Comparison of ENCODE assay signal across 10 mouse cellular contexts in the genomic region with DNA sequence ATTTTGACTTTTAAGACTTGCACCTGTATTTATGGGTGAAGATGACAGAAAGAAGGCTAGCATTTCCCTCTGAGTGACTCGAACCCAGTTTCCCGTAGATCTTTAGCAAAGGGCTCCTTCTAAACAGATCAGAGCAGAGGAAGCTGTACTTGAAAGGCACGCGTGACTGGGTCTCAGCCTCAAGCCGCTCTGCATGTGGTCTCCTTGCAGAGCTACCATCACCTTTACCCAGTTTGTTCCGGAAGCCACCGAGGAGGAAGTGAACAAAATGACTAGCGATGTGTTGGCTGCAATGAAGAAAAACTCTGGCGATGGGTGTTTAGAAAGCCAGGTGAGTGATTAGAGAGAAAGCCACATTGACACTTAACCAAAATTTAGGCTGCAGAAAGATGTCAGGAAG. TPM values are rescaled to one million over a fixed set of nuclear protein-coding genes. Genes with fewer than 3 reads are reported as not detected.
DNase-seq lines count a peak whose midpoint lies in the region; ATAC-seq and TF ChIP-seq lines count a peak whose summit lies in the region.
"Had no signal": no experiment of that assay in that cellular context is flagged by ENCODE, and none has a peak within 500 bp of the region (broad histone marks: within the 10 kb centered on the region; RNA-seq: fewer than 3 reads in every experiment).

No protein-coding gene starts in this region.

- H3K36me3 ChIP-seq in heart, embryonic 11.5 days (ENCODE audit: control insufficient read depth, insufficient read depth, low read length), result no peaks in the 10 kb centered on the region
- H3K36me3 ChIP-seq in hindbrain, postnatal 0 days (ENCODE audit: insufficient read depth, low read length), result no peaks in the 10 kb centered on the region
- no peaks in the 10 kb centered on the region for H3K36me3 ChIP-seq in neural tube, embryonic 15.5 days
- H3K36me3 ChIP-seq: neural tube, embryonic 13.5 days had no signal

- WGBS in heart, embryonic 11.5 days (ENCODE audit: insufficient replicate concordance), result 73% methylated on average over 9 of the region's 9 CpGs
- 72% methylated on average over 9 of the region's 9 CpGs for WGBS in hindbrain, postnatal 0 days
- WGBS in neural tube, embryonic 15.5 days, result 84% methylated on average over 9 of the region's 9 CpGs

- no peak for DNase-seq in heart, postnatal 10 days
- peak; percentile 75 for DNase-seq in A20 (ENCODE audit: low read depth, low spot score)
- DNase-seq in hindbrain, postnatal 0 days (ENCODE audit: low spot score), result no peak
- DNase-seq in layer of hippocampus, postnatal 25 days (ENCODE audit: extremely low spot score in 1 of 2, low spot score in 1 of 2), result no peak

- no peaks in the 10 kb centered on the region for H3K9me3 ChIP-seq in heart, embryonic 11.5 days (replicated peaks; ENCODE audit: control insufficient read depth, low read length)
- no peaks in the 10 kb centered on the region for H3K9me3 ChIP-seq in hindbrain, postnatal 0 days (ENCODE audit: low read length)
- H3K9me3 ChIP-seq in neural tube, embryonic 15.5 days (replicated peaks), result no peaks in the 10 kb centered on the region
- H3K9me3 ChIP-seq: neural tube, embryonic 13.5 days had no signal

- H3K4me3 ChIP-seq in heart, embryonic 11.5 days (ENCODE audit: low read depth, low read length), result no peak overlapping the region
- no peak overlapping the region for H3K4me3 ChIP-seq in hindbrain, postnatal 0 days (ENCODE audit: low read length)
- no peak overlapping the region for H3K4me3 ChIP-seq in neural tube, embryonic 15.5 days (replicated peaks)
- H3K4me3 ChIP-seq: neural tube, embryonic 13.5 days had no signal

- no peak for ATAC-seq in heart, embryonic 11.5 days (replicated peaks; ENCODE audit: insufficient number of reproducible peaks, low FRiP score, low TSS enrichment)
- ATAC-seq in hematopoietic stem cell, adult 5-6 weeks (replicated peaks in 1 of 2; ENCODE audit: insufficient read depth in 1 of 2, low FRiP score in 2 of 2, low TSS enrichment in 1 of 2, low read depth in 1 of 2, poor library complexity in 2 of 2, severe bottlenecking in 2 of 2), result peak; percentile 56 to 58
- peak; percentile 85 for ATAC-seq in neutrophil, adult 5-6 weeks (ENCODE audit: extremely low read depth, insufficient number of reproducible peaks, low FRiP score, poor library complexity, severe bottlenecking)
- ATAC-seq in hindbrain, postnatal 0 days, result no peak
- ATAC-seq in neural tube, embryonic 15.5 days (ENCODE audit: low FRiP score), result no peak

- intact Hi-C loops in heart, postnatal 10 days (cut with DNase I), result no loop called here

- H3K4me2 ChIP-seq in heart, embryonic 11.5 days, result peak overlapping the region; percentile 31; the same call in 1 of the 2 replicates
- H3K4me2 ChIP-seq in hindbrain, postnatal 0 days (ENCODE audit: low read depth, low read length), result no peak overlapping the region
- no peak overlapping the region for H3K4me2 ChIP-seq in neural tube, embryonic 15.5 days
- H3K4me2 ChIP-seq: neural tube, embryonic 13.5 days had no signal

- no peak overlapping the region for H3K9ac ChIP-seq in heart, embryonic 11.5 days (ENCODE audit: low read depth, low read length)
- H3K9ac ChIP-seq in hindbrain, postnatal 0 days (replicated peaks; ENCODE audit: low read length), result no peak overlapping the region
- no peak overlapping the region for H3K9ac ChIP-seq in neural tube, embryonic 15.5 days (replicated peaks)
- H3K9ac ChIP-seq: neural tube, embryonic 13.5 days had no signal

- H3K27ac ChIP-seq in heart, embryonic 11.5 days (ENCODE audit: low read depth, low read length), result no peak overlapping the region
- H3K27ac ChIP-seq in hindbrain, postnatal 0 days, result no peak overlapping the region
- no peak overlapping the region for H3K27ac ChIP-seq in neural tube, embryonic 15.5 days (replicated peaks)
- H3K27ac ChIP-seq: neural tube, embryonic 13.5 days had no signal

- no peak for TF ChIP-seq CTCF in hindbrain, postnatal 0 days (IDR thresholded peaks at IDR 0.05; ENCODE audit: low read depth)

- H3K4me1 ChIP-seq in heart, embryonic 11.5 days (ENCODE audit: control insufficient read depth, insufficient read depth, low read length), result no peaks in the 10 kb centered on the region
- no peaks in the 10 kb centered on the region for H3K4me1 ChIP-seq in hindbrain, postnatal 0 days (ENCODE audit: insufficient read depth, low read length)
- no peaks in the 10 kb centered on the region for H3K4me1 ChIP-seq in neural tube, embryonic 15.5 days
- H3K4me1 ChIP-seq: neural tube, embryonic 13.5 days had no signal

- H3K27me3 ChIP-seq in heart, embryonic 11.5 days (ENCODE audit: control insufficient read depth, insufficient read depth, low read length), result no peaks in the 10 kb centered on the region
- no peaks in the 10 kb centered on the region for H3K27me3 ChIP-seq in hindbrain, postnatal 0 days (ENCODE audit: insufficient read depth, low read length)
- no peaks in the 10 kb centered on the region for H3K27me3 ChIP-seq in neural tube, embryonic 15.5 days (replicated peaks)
- H3K27me3 ChIP-seq: neural tube, embryonic 13.5 days had no signal

RNA-seq across cellular contexts. Expression of gene Afp, which starts 1.9 kb away (rescaled TPM):
- 22.5 and 142 TPM in 2 replicates for polyA plus RNA-seq in heart, embryonic 11.5 days (2014; fragmentation: Nextera tagmentation; extraction: Ambion mirVana)
- total RNA-seq in heart, postnatal 10 days (2021), result not detected
- total RNA-seq in hematopoietic stem cell, adult 5-6 weeks (2017), result 1.8 and 5.0 TPM in 2 replicates
- total RNA-seq in neutrophil, adult 5-6 weeks (2017), result 2.2 and 3.3 TPM in 2 replicates
- 0.99 TPM in 1 of 2 replicates, not detected in the other for total RNA-seq in hindbrain, postnatal 0 days (2014; rRNA removed)
- 1.2 and 1.8 TPM in 2 replicates for polyA plus RNA-seq in hindbrain, postnatal 0 days (2015; fragmentation: Nextera tagmentation; extraction: Ambion mirVana)
- total RNA-seq in layer of hippocampus, postnatal 25 days (2021), result not detected
- polyA plus RNA-seq in neural tube, embryonic 15.5 days (2015; fragmentation: Nextera tagmentation; extraction: Ambion mirVana), result 3.2 and 12.1 TPM in 2 replicates
- total RNA-seq: left cerebral cortex, postnatal 36 days had no signal

RNA-seq across cellular contexts. Expression of gene Afm, which starts 26.3 kb away (rescaled TPM):
- not detected in 2 replicates for polyA plus RNA-seq in heart, embryonic 11.5 days (2014; fragmentation: Nextera tagmentation; extraction: Ambion mirVana)
- total RNA-seq in heart, postnatal 10 days (2021), result not detected
- 0.15 and 0.25 TPM in 2 replicates for total RNA-seq in hematopoietic stem cell, adult 5-6 weeks (2017)
- total RNA-seq in neutrophil, adult 5-6 weeks (2017), result not detected in 2 replicates
- not detected in 2 replicates for total RNA-seq in hindbrain, postnatal 0 days (2014; rRNA removed)
- not detected in 2 replicates for polyA plus RNA-seq in hindbrain, postnatal 0 days (2015; fragmentation: Nextera tagmentation; extraction: Ambion mirVana)
- not detected for total RNA-seq in layer of hippocampus, postnatal 25 days (2021)
- 1.1 TPM in 1 of 2 replicates, not detected in the other for polyA plus RNA-seq in neural tube, embryonic 15.5 days (2015; fragmentation: Nextera tagmentation; extraction: Ambion mirVana)
- total RNA-seq: left cerebral cortex, postnatal 36 days had no signal
- polyA plus RNA-seq: neural tube, embryonic 13.5 days had no signal

RNA-seq across cellular contexts. Expression of gene Alb, which starts 31.7 kb away (rescaled TPM):
- polyA plus RNA-seq in heart, embryonic 11.5 days (2014; fragmentation: Nextera tagmentation; extraction: Ambion mirVana), result 3.2 and 18.6 TPM in 2 replicates
- total RNA-seq in heart, postnatal 10 days (2021), result 1 to 10 TPM in 1 of 2 experiments, under 1 TPM in 1; 0.48 to 1.8 TPM
- not detected in 2 replicates for total RNA-seq in hematopoietic stem cell, adult 5-6 weeks (2017)
- not detected in 2 replicates for total RNA-seq in neutrophil, adult 5-6 weeks (2017)
- total RNA-seq in hindbrain, postnatal 0 days (2014; rRNA removed), result 0.21 TPM in 1 of 2 replicates, not detected in the other
- not detected in 2 replicates for polyA plus RNA-seq in hindbrain, postnatal 0 days (2015; fragmentation: Nextera tagmentation; extraction: Ambion mirVana)
- total RNA-seq in layer of hippocampus, postnatal 25 days (2021), result not detected
- polyA plus RNA-seq in neural tube, embryonic 15.5 days (2015; fragmentation: Nextera tagmentation; extraction: Ambion mirVana), result 2.1 and 4.8 TPM in 2 replicates
- total RNA-seq: left cerebral cortex, postnatal 36 days had no signal

Comparison
In these comparisons a context has a peak if more than half of its experiments do, and no peak if none do; other contexts are left out.
1. ATAC-seq: peak in hematopoietic stem cell, adult 5-6 weeks (2 of 2) and neutrophil, adult 5-6 weeks (single experiment); none in heart, embryonic 11.5 days (single experiment), hindbrain, postnatal 0 days (single experiment) and neural tube, embryonic 15.5 days (single experiment).